Mouse (Mus musculus) embryonic facial prominence, embryonic 15.5 days (tissue): ENCODE measurements around the gene Reck. TPM values are rescaled to one million over a fixed set of nuclear protein-coding genes. Genes with fewer than 3 reads are reported as not detected.

Experiments
- ATAC-seq: fragments of 200-750 bp; cut with Nextera tagmentation; 2 replicates; pipeline ENCODE4 v1.8.0; 2017; ENCODE audit warnings: low read depth, moderate TSS enrichment; ENCODE audit not compliant: insufficient number of reproducible peaks, low FRiP score, low TSS enrichment
- H3K27ac ChIP-seq: fragments of 300-500 bp; sonication (generic); replicated peaks from 2 replicates; pipeline ENCODE4 v1.5.1; 2015; ENCODE audit warnings: mild to moderate bottlenecking, inconsistent platforms
- H3K27me3 ChIP-seq: fragments of 300-500 bp; sonication (generic); 2 replicates; pipeline ENCODE4 v1.6.1; 2015; ENCODE audit warnings: inconsistent platforms
- H3K36me3 ChIP-seq: fragments of 300-500 bp; sonication (generic); 2 replicates; pipeline ENCODE4 v1.6.1; 2015; ENCODE audit warnings: mild to moderate bottlenecking, inconsistent platforms
- H3K4me1 ChIP-seq: fragments of 300-500 bp; sonication (generic); 2 replicates; pipeline ENCODE4 v1.6.1; 2015; ENCODE audit warnings: inconsistent platforms
- H3K4me2 ChIP-seq: fragments of 300-500 bp; sonication (generic); replicated peaks from 2 replicates; pipeline ENCODE4 v1.6.1; 2015; ENCODE audit warnings: mild to moderate bottlenecking, inconsistent platforms
- H3K4me3 ChIP-seq: fragments of 300-500 bp; sonication (generic); replicated peaks from 2 replicates; pipeline ENCODE4 v1.5.1; 2015; ENCODE audit warnings: mild to moderate bottlenecking, inconsistent platforms
- H3K9ac ChIP-seq: fragments of 300-500 bp; sonication (generic); 2 replicates; pipeline ENCODE4 v1.6.1; 2015; ENCODE audit warnings: inconsistent platforms
- H3K9me3 ChIP-seq: fragments of 300-500 bp; sonication (generic); replicated peaks from 2 replicates; pipeline ENCODE4 v1.6.1; 2016; ENCODE audit warnings: inconsistent platforms
- WGBS: fragments of 180-500 bp; shearing (Covaris S2); methylation state at CpG from one replicate; pipeline ENCODE4 v1.1.7; 2015; 5-methylcytosine and 5-hydroxymethylcytosine counted together
- polyA plus RNA-seq: library from polyadenylated mRNA; unstranded; fragments of >200 nt; fragmentation: Nextera tagmentation; extraction: Ambion mirVana; gene quantifications from 2 replicates; pipeline ENCODE4 v1.2.1, GENCODE M21; 2015

The Reck gene
- polyA plus RNA-seq, result 33.3 and 33.7 TPM in 2 replicates

DNA sequence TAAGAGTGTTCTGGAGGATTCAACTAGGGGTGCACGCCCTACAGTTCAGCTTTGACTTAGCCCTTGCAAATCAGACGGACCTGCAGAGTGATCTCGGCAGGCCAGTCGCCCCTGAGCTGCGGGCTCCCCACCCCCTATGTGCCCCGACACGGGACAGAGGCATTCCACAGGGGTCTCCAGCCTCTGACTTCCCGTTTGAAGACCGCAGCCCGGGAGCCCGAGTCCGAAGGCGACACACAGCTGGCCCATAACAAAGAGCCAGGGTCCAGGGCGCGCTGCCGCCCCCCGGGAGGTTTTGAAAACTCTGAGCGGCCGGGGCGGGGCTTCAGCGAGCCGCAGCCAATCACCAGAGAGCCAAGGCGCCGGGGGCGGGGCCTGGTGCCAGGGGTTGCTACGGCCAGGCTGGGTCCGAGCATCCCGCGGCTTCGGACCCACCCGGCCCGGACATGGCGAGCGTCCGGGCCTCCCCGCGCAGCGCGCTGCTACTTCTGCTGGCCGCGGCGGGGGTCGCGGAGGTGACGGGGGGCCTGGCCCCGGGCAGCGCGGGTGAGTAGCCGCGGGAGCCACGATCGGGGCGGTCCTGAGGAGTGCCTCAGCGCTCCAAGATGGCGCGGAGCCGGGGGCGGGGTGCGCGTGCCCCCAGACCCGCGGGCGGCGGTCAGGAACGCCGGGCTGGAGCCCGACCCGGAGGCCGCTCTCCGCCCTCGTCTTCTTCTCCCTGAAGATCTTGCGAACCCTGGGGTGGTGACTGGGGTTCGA is at the start of gene Reck:
Gene Reck, plus strand, starts transcription at position 371 of the 759 bp plus-strand sequence.
- no peaks in the 10 kb centered on the region for H3K9me3 ChIP-seq
- H3K4me2 ChIP-seq, result peak within 1 kb of the TSS; percentile 89
- H3K27ac ChIP-seq, result 0 out of 2 replicates have a peak within 1 kb of the TSS, but pooled peaks have one; percentile 30
- peak within 1 kb of the TSS; percentile 62 for H3K9ac ChIP-seq
- peaks cover 15% of the 10 kb centered on the region for H3K4me1 ChIP-seq
- under 1% methylated on average over 73 of the region's 73 CpGs for WGBS
- no peaks in the 10 kb centered on the region for H3K36me3 ChIP-seq
- peak within 1 kb of the TSS; percentile 94 for H3K4me3 ChIP-seq
- no peaks in the 10 kb centered on the region for H3K27me3 ChIP-seq
- ATAC-seq, result peak; percentile 93

DNA sequence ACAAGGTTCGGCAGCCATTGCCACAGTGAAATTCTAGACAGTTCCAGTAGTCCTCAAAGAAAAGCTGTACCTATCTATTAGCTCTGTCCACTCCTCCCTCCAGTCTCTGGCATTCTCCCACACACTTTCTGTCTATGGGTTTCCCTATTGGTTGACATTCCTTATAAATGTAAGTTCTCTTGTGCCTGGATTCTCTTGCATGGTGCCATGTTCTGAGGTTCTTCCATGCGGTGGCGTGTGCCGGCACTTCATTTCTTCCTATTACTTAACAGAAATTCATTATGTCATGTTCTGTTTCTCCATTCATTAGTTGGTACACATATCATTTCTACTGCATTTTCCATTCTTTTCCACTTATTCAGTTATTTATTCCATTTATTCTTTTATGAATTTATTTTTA is 46.5 kb upstream of the Reck start:
- no peak for ATAC-seq
- no peak overlapping the region for H3K9ac ChIP-seq
- WGBS, result 85% methylated on average over 4 of the region's 4 CpGs
- no peak overlapping the region for H3K4me2 ChIP-seq
- H3K36me3 ChIP-seq, result no peaks in the 10 kb centered on the region
- H3K27ac ChIP-seq, result no peak overlapping the region
- H3K4me1 ChIP-seq, result peaks cover 6% of the 10 kb centered on the region; the same call in 1 of the 2 replicates
- H3K9me3 ChIP-seq, result no peaks in the 10 kb centered on the region
- no peak overlapping the region for H3K4me3 ChIP-seq
- no peaks in the 10 kb centered on the region for H3K27me3 ChIP-seq

DNA sequence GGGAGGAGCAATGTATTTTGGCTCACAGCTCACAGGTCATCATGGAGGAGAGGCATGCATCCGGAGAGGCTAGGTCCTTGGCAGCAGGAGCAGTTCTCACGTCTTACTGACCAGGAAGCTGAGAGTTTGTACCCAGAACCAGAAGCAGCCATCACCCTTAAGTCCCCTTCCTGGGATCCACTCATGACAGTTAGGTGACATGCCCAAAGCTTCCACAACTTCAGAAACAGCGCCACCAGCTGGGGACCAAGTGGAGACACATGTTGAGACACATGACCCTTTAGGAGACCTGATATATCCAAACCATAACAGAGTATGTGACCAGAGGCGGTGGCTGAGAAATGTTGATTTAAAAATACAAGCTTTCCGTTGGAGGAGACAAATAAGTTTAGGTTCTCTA is 43.3 kb upstream of the Reck start:
- Histone ChIP-seq H3K9ac (no peak overlapping the region), H3K27me3 (no peaks in the 10 kb centered on the region), H3K27ac (no peak overlapping the region), H3K4me1 (no peaks in the 10 kb centered on the region), H3K36me3 (no peaks in the 10 kb centered on the region), H3K9me3 (no peaks in the 10 kb centered on the region), H3K4me3 (no peak overlapping the region), H3K4me2 (no peak overlapping the region)
- WGBS, result 69% methylated on average over 5 of the region's 5 CpGs
- ATAC-seq, result no peak

- 73% methylated on average over 5 of the region's 5 CpGs for WGBS
- H3K36me3 ChIP-seq, result no peaks in the 10 kb centered on the region
- H3K27me3 ChIP-seq, result no peaks in the 10 kb centered on the region
- no peaks in the 10 kb centered on the region for H3K9me3 ChIP-seq
- ATAC-seq, result no peak
- H3K27ac ChIP-seq, result no peak overlapping the region
- H3K4me3 ChIP-seq, result no peak overlapping the region
- no peak overlapping the region for H3K4me2 ChIP-seq
- no peak overlapping the region for H3K9ac ChIP-seq
- no peaks in the 10 kb centered on the region for H3K4me1 ChIP-seq
These were observed 41.6 kb upstream of the Reck start for GRCm38 (mm10) chr4:43833752-43834151.

DNA sequence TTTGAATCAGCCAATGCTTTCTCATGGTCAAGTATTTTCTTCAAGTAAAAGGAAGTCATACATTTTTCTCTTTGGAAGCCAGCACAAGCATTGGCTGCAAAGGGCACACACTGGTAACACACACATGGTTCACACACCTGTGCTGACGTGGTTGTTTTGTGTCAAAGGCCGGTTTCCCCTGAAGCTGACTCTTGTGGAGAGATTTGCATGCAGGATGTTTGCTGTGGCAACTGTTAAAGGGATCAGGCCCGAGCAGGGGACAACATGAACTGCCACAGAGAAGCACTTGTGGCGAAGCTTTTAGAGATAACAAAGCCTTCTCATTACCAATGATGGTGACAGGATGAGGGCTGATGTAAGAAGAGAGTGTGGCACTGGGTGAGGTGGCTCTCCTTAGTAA is 40.6 kb upstream of the Reck start:
- H3K9me3 ChIP-seq, result no peaks in the 10 kb centered on the region
- no peaks in the 10 kb centered on the region for H3K4me1 ChIP-seq
- H3K4me2 ChIP-seq, result no peak overlapping the region
- H3K4me3 ChIP-seq, result no peak overlapping the region
- no peak for ATAC-seq
- WGBS, result 61% methylated on average over 4 of the region's 4 CpGs
- H3K27ac ChIP-seq, result no peak overlapping the region
- H3K27me3 ChIP-seq, result no peaks in the 10 kb centered on the region
- no peak overlapping the region for H3K9ac ChIP-seq
- no peaks in the 10 kb centered on the region for H3K36me3 ChIP-seq

DNA sequence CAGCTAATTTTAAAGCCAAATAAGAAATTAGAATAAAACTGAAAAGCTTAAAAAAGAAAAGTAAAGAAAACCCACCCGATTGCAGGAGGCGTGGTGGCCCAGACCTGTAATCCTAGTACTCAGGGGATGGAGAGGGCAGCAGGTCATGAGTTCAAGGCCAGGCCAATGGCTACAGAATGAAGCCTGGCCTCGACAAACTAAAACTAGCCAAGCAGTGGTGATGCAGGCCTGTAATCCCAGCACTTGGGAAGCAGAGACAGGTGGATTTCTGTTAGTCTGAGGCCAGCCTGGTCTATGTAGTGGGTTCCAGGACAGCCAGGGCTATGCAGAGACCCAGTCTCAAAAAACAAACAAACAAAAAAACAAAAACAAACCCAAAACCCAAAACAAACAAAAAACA is 37.0 kb upstream of the Reck start:
- Histone ChIP-seq H3K27ac (no peak overlapping the region), H3K4me1 (no peaks in the 10 kb centered on the region), H3K9ac (no peak overlapping the region), H3K27me3 (no peaks in the 10 kb centered on the region), H3K9me3 (no peaks in the 10 kb centered on the region), H3K36me3 (no peaks in the 10 kb centered on the region), H3K4me3 (no peak overlapping the region), H3K4me2 (no peak overlapping the region)
- WGBS, result 60% methylated on average over 3 of the region's 3 CpGs
- ATAC-seq, result no peak

DNA sequence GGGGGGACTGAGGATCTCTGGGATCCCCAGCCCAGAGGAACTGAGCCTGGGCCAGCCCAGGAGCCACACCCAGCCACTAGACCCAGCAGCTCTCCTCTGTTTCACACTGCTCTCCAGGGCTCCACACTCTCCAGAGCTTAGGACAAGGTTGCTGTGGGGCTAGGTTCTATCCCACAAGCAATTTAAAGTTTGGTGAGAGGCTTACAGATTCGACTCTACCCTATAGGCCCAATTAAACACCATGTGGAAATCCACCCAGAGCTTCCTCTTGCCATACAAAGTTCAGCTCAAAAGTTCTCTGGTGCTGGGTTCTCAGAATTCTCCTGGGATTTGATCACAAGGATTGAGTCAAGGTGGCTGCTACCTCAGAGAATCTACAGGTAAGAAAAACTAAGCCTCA is 35.2 kb upstream of the Reck start, which contains the start of gene Olfr157:
Gene Olfr157, minus strand, starts transcription at position 101 of the 400 bp plus-strand sequence.
- Histone ChIP-seq H3K27ac (no peak within 1 kb of the TSS), H3K9ac (no peak within 1 kb of the TSS), H3K4me2 (no peak within 1 kb of the TSS), H3K27me3 (no peaks in the 10 kb centered on the region), H3K36me3 (no peaks in the 10 kb centered on the region), H3K9me3 (no peaks in the 10 kb centered on the region), H3K4me1 (no peaks in the 10 kb centered on the region), H3K4me3 (no peak within 1 kb of the TSS)
- WGBS, result 59% methylated on average over 1 of the region's 1 CpGs
- no peak for ATAC-seq

DNA sequence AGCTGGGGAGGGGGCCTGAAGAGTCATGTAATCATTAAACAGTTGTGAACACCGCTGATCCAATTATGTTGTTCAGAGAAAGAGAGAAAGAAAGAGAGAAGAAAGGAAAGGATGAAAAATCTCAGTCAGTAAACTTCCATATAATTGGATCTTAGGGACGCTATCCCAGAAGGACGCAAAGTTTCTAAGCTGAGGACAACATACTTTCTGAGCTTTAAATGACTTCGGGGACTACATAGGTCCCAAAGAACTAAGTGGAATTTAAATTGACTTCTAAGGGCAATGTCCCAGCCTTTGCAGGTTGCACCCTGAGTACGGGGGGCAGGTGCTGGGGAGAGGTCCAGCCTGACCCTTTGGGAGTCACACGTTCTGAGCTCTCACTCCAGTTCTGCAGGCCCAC is 24.1 kb upstream of the Reck start, which contains the start of gene Olfr155:
Gene Olfr155, plus strand, starts transcription at position 301 of the 400 bp plus-strand sequence.
- Histone ChIP-seq H3K27ac (no peak within 1 kb of the TSS), H3K36me3 (no peaks in the 10 kb centered on the region), H3K4me2 (no peak within 1 kb of the TSS), H3K27me3 (no peaks in the 10 kb centered on the region), H3K4me3 (no peak within 1 kb of the TSS), H3K9me3 (no peaks in the 10 kb centered on the region), H3K4me1 (no peaks in the 10 kb centered on the region), H3K9ac (no peak within 1 kb of the TSS)
- 86% methylated on average over 6 of the region's 6 CpGs for WGBS
- ATAC-seq, result no peak

GRCm38 (mm10) chr4:43854101-43854500 is 21.2 kb upstream of the Reck start:
- H3K36me3 ChIP-seq, result no peaks in the 10 kb centered on the region
- no peak for ATAC-seq
- H3K9ac ChIP-seq, result no peak overlapping the region
- no peak overlapping the region for H3K27ac ChIP-seq
- no peak overlapping the region for H3K4me2 ChIP-seq
- no peaks in the 10 kb centered on the region for H3K9me3 ChIP-seq
- H3K4me1 ChIP-seq, result no peaks in the 10 kb centered on the region
- WGBS, result 69% methylated on average over 8 of the region's 8 CpGs
- H3K4me3 ChIP-seq, result no peak overlapping the region
- H3K27me3 ChIP-seq, result no peaks in the 10 kb centered on the region

DNA sequence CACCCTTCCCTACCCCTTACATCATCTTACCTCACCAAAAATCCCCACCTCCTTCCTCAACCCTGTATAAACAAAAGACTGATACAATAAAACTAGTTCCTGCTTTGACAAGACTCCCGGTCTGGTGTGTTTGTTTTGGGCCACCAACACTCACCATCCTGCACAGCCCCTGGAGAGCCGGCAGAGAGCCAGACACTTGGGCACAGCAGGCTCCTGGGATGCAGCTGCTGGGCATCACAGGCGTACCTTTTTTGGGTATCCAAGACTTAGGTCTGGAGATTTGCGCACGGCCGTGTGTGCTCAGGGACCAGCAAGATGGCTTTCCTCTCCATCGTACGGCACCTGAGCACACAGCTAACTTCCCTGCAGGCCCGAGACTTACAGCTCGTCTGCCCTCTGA is 15.4 kb upstream of the Reck start:
- 79% methylated on average over 10 of the region's 10 CpGs for WGBS
- H3K27ac ChIP-seq, result no peak overlapping the region
- H3K4me2 ChIP-seq, result no peak overlapping the region
- no peaks in the 10 kb centered on the region for H3K4me1 ChIP-seq
- H3K36me3 ChIP-seq, result no peaks in the 10 kb centered on the region
- no peaks in the 10 kb centered on the region for H3K27me3 ChIP-seq
- no peaks in the 10 kb centered on the region for H3K9me3 ChIP-seq
- H3K4me3 ChIP-seq, result no peak overlapping the region
- no peak overlapping the region for H3K9ac ChIP-seq
- no peak for ATAC-seq

DNA sequence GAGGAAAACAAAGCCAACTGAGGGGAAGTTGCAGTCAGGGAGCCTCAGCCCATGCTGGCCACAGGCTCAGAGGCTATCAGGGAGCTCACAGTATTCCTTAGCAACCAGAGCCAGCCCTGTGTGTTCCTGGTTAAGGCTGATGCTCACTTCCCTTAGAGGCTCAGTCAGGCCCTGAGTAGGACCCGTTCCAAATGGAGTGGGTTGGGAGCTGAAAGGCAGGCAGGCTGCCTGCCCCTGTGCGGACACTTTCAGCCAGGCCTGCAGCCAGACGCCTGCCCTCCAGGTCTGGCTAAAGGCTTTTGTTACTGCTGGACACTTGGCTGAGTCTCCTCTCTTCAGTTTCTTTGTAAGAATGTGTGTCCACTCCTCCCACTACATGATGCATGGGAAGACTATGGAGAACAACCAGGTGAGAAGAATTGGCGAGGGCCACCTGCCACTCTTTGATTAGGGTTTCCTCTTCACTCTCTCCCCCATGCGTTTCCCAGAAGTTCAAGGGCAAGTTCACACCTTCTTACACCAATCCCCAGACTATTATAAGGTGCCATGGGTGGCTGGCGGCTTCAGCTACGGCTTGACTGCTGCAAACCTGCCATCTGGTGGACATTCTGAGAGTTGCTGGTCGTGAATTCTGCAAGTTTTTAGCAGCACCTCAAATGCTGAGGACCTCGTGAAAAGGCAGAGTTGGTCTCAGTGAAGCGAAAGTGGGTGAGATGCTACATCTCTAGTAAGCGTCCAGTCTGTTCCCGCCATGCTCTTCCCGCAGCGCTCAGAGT is 14.4 kb upstream of the Reck start:
- no peak overlapping the region for H3K27ac ChIP-seq

More for the DNA sequence above, 14.4 kb upstream of the Reck start:
- no peaks in the 10 kb centered on the region for H3K4me1 ChIP-seq
- ATAC-seq, result no peak
- WGBS, result 21% methylated on average over 14 of the region's 14 CpGs
- H3K4me2 ChIP-seq, result no peak overlapping the region
- H3K36me3 ChIP-seq, result no peaks in the 10 kb centered on the region
- H3K9me3 ChIP-seq, result no peaks in the 10 kb centered on the region
- H3K27me3 ChIP-seq, result no peaks in the 10 kb centered on the region
- no peak overlapping the region for H3K9ac ChIP-seq
- H3K4me3 ChIP-seq, result no peak overlapping the region
